Mouse (Mus musculus): ENCODE measurements around the gene Ace2. TPM values are rescaled to one million over a fixed set of nuclear protein-coding genes. Genes with fewer than 3 reads are reported as not detected.

Gene Ace2
- polyA plus RNA-seq, 1 experiment from 2014 or later = not detected

DNA sequence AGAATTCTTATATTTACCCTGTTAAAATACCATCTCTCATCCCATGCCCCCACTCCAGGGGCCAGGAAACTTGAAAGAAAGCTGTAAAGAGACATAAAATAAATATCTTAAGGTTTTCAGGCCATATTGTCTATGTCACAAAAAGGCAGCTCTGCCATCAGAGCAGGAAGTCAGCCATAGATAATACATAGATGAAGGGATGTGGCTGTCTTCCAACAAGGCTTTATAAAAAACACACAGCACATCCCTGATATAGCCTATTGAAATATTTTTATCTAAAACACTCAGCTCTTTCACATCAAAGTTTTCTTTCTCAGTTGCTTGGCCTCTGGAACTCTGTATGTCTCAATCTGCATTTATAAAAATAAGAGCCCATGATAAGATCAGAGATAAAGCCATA is 14.5 kb downstream of the Ace2 start:
- no peak for ATAC-seq (ENCODE audit: insufficient number of reproducible peaks, insufficient read depth, low FRiP score, low read depth)
- Histone ChIP-seq H3K27ac (replicated peaks in 1 of 2; ENCODE audit: control insufficient read depth in 1 of 2, insufficient read depth in 1 of 2, low read depth in 2 of 2, low read length in 2 of 2) (no peak overlapping the region), H3K4me3 (ENCODE audit: control insufficient read depth in 1 of 2, insufficient read depth in 1 of 2, low read depth in 1 of 2, low read length in 2 of 2) (no peak overlapping the region)

DNA sequence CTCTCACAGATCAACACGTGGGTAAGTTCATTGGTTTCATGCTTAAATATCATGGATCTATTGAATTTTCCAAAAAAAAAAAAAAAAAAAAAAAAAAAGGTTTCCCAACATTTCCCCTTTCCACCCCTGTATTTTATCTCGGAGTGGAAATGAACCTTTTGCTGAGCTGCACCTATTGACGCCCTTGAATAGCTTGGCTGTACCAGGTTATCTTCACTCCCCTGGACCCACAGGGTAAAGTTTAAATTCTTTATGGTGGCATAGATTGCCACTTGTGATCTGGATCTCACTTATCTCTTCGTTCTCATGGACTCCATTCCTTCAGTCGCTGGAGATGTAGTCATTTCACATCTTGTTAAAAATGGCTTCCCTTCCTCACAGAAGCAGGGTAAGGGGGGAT is 15.5 kb downstream of the Ace2 start:
- Histone ChIP-seq H3K9me3 (ENCODE audit: control insufficient read depth, low read length) (no peaks in the 10 kb centered on the region), H3K4me3 (ENCODE audit: control insufficient read depth in 1 of 2, insufficient read depth in 1 of 2, low read depth in 1 of 2, low read length in 2 of 2) (no peak overlapping the region), H3K4me2 (ENCODE audit: low read length) (no peak overlapping the region), H3K9ac (ENCODE audit: low read length) (no peak overlapping the region), H3K36me3 (ENCODE audit: control insufficient read depth, insufficient read depth, low read length) (no peaks in the 10 kb centered on the region), H3K4me1 (ENCODE audit: control insufficient read depth in 2 of 2, insufficient read depth in 2 of 2, low read length in 2 of 2) (no peaks in the 10 kb centered on the region), H3K27me3 (ENCODE audit: control insufficient read depth, insufficient read depth, low read length) (no peaks in the 10 kb centered on the region), H3K27ac (replicated peaks in 1 of 2; ENCODE audit: control insufficient read depth in 1 of 2, insufficient read depth in 1 of 2, low read depth in 2 of 2, low read length in 2 of 2) (no peak overlapping the region)
- 72% methylated on average over 5 of the region's 5 CpGs for WGBS
- no peak for ATAC-seq (ENCODE audit: insufficient number of reproducible peaks, insufficient read depth, low FRiP score, low read depth)

More for the DNA sequence above, 14.5 kb downstream of the Ace2 start:
- Histone ChIP-seq H3K4me2 (ENCODE audit: low read length) (no peak overlapping the region), H3K36me3 (ENCODE audit: control insufficient read depth, insufficient read depth, low read length) (no peaks in the 10 kb centered on the region), H3K9ac (ENCODE audit: low read length) (no peak overlapping the region), H3K4me1 (ENCODE audit: control insufficient read depth in 2 of 2, insufficient read depth in 2 of 2, low read length in 2 of 2) (no peaks in the 10 kb centered on the region), H3K27me3 (ENCODE audit: control insufficient read depth, insufficient read depth, low read length) (no peaks in the 10 kb centered on the region), H3K9me3 (ENCODE audit: control insufficient read depth, low read length) (no peaks in the 10 kb centered on the region)

DNA sequence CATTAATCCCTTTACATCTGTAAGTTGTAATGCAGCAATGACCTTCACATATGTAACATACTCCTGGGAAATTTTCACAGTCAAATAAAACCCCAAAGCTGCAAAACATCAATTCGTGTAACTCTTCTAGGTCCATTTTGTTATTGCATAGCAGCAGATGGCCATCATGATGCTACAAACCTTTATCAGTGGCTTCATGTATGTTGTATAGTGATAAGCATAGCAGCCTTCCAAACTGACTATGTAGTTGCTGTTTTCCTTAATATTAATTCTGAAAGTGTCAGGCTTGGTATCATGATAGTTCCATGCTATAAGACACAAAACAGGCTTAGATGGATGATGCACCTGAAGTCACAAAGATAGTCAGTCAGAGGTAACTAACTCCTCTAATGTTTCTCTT is 25.5 kb downstream of the Ace2 start:
- no peaks in the 10 kb centered on the region for H3K9me3 ChIP-seq (ENCODE audit: control insufficient read depth, low read length)
- H3K4me1 ChIP-seq (ENCODE audit: control insufficient read depth in 2 of 2, insufficient read depth in 2 of 2, low read length in 2 of 2) = no peaks in the 10 kb centered on the region
- H3K4me3 ChIP-seq (ENCODE audit: control insufficient read depth in 1 of 2, insufficient read depth in 1 of 2, low read depth in 1 of 2, low read length in 2 of 2) = no peak overlapping the region
- no peak overlapping the region for H3K27ac ChIP-seq (replicated peaks in 1 of 2; ENCODE audit: control insufficient read depth in 1 of 2, insufficient read depth in 1 of 2, low read depth in 2 of 2, low read length in 2 of 2)
- no peaks in the 10 kb centered on the region for H3K27me3 ChIP-seq (ENCODE audit: control insufficient read depth, insufficient read depth, low read length)
- no peak for ATAC-seq (ENCODE audit: insufficient number of reproducible peaks, insufficient read depth, low FRiP score, low read depth)
- no peaks in the 10 kb centered on the region for H3K36me3 ChIP-seq (ENCODE audit: control insufficient read depth, insufficient read depth, low read length)
- no peak overlapping the region for H3K4me2 ChIP-seq (ENCODE audit: low read length)
- no peak overlapping the region for H3K9ac ChIP-seq (ENCODE audit: low read length)
- 69% methylated on average over 1 of the region's 1 CpGs for WGBS

DNA sequence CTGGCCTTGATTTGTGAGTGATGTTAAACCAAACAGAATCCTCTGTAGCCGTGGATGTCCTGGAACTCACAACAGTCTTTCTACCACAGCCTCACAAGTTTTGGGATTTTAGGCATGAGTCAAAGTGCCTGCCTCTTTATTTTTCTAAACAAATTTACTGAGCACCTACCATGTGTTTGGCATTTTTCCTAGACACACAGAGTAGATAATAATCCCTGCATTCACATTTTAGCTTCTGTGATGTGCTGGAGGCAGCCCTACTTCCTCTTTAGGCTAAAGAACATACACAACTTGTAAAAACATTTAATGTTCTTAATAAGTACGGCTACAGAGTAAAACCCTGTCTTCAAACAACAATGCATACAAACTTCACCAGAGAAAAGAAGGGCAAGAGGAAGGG is 31.9 kb downstream of the Ace2 start:
- no peaks in the 10 kb centered on the region for H3K36me3 ChIP-seq (ENCODE audit: control insufficient read depth, insufficient read depth, low read length)
- WGBS = 67% methylated on average over 2 of the region's 2 CpGs
- H3K9me3 ChIP-seq (ENCODE audit: control insufficient read depth, low read length) = no peaks in the 10 kb centered on the region
- 0 out of 2 replicates have a peak, but pooled peaks cover 5% of the 10 kb centered on the region for H3K27me3 ChIP-seq (ENCODE audit: control insufficient read depth, insufficient read depth, low read length)
- no peak overlapping the region for H3K9ac ChIP-seq (ENCODE audit: low read length)
- no peak for ATAC-seq (ENCODE audit: insufficient number of reproducible peaks, insufficient read depth, low FRiP score, low read depth)
- H3K4me1 ChIP-seq (ENCODE audit: control insufficient read depth in 2 of 2, insufficient read depth in 2 of 2, low read length in 2 of 2) = no peaks in the 10 kb centered on the region
- no peak overlapping the region for H3K4me2 ChIP-seq (ENCODE audit: low read length)
- H3K27ac ChIP-seq (replicated peaks in 1 of 2; ENCODE audit: control insufficient read depth in 1 of 2, insufficient read depth in 1 of 2, low read depth in 2 of 2, low read length in 2 of 2) = no peak overlapping the region
- H3K4me3 ChIP-seq (ENCODE audit: control insufficient read depth in 1 of 2, insufficient read depth in 1 of 2, low read depth in 1 of 2, low read length in 2 of 2) = no peak overlapping the region

DNA sequence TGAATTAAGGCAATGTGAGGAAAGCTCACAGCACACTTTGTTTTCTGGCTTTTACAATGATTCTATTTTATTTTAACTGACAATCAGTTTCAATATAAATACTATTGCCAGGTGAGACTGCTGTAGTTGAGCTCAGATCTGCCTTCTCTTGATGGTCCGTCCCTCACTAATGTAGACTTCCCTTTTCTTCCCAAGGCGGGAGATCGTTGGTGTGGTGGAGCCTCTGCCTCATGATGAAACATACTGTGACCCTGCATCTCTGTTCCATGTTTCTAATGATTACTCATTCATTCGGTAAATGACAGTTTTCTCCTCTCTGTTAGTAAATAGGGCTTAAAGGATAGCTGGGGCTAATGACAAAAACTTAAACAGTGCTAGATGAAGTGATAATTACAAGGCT is 34.7 kb downstream of the Ace2 start:
- Histone ChIP-seq H3K27ac (replicated peaks in 1 of 2; ENCODE audit: control insufficient read depth in 1 of 2, insufficient read depth in 1 of 2, low read depth in 2 of 2, low read length in 2 of 2) (no peak overlapping the region), H3K9ac (ENCODE audit: low read length) (no peak overlapping the region), H3K9me3 (ENCODE audit: control insufficient read depth, low read length) (no peaks in the 10 kb centered on the region), H3K36me3 (ENCODE audit: control insufficient read depth, insufficient read depth, low read length) (no peaks in the 10 kb centered on the region), H3K4me3 (ENCODE audit: control insufficient read depth in 1 of 2, insufficient read depth in 1 of 2, low read depth in 1 of 2, low read length in 2 of 2) (no peak overlapping the region), H3K27me3 (ENCODE audit: control insufficient read depth, insufficient read depth, low read length) (0 out of 2 replicates have a peak, but pooled peaks cover 5% of the 10 kb centered on the region), H3K4me2 (ENCODE audit: low read length) (no peak overlapping the region), H3K4me1 (ENCODE audit: control insufficient read depth in 2 of 2, insufficient read depth in 2 of 2, low read length in 2 of 2) (no peaks in the 10 kb centered on the region)
- 79% methylated on average over 4 of the region's 4 CpGs for WGBS
- ATAC-seq (ENCODE audit: insufficient number of reproducible peaks, insufficient read depth, low FRiP score, low read depth) = no peak

DNA sequence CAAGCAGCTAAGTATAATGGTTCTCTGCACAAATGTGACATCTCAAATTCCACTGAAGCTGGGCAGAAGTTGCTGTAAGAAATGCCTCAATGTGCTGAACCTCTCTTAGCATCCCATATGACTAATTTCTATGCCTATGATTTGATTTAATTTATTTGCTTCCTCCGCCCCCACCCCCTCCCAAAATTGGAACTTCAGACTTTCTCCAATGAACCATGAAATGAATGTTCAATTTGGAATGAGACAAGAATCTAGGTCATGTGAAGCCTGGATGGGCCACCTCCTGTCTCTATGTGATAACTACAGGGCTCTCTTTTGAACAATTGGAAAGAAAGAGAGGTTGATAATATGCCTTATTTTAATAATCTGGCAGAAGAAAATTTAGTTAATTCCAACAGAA is 36.2 kb downstream of the Ace2 start:
- no peak overlapping the region for H3K4me2 ChIP-seq (ENCODE audit: low read length)
- H3K9me3 ChIP-seq (ENCODE audit: control insufficient read depth, low read length) = no peaks in the 10 kb centered on the region
- no peak overlapping the region for H3K9ac ChIP-seq (ENCODE audit: low read length)
- H3K4me3 ChIP-seq (ENCODE audit: control insufficient read depth in 1 of 2, insufficient read depth in 1 of 2, low read depth in 1 of 2, low read length in 2 of 2) = no peak overlapping the region
- H3K4me1 ChIP-seq (ENCODE audit: control insufficient read depth in 2 of 2, insufficient read depth in 2 of 2, low read length in 2 of 2) = no peaks in the 10 kb centered on the region
- H3K27ac ChIP-seq (replicated peaks in 1 of 2; ENCODE audit: control insufficient read depth in 1 of 2, insufficient read depth in 1 of 2, low read depth in 2 of 2, low read length in 2 of 2) = no peak overlapping the region
- H3K27me3 ChIP-seq (ENCODE audit: control insufficient read depth, insufficient read depth, low read length) = 0 out of 2 replicates have a peak, but pooled peaks cover 5% of the 10 kb centered on the region
- ATAC-seq (ENCODE audit: insufficient number of reproducible peaks, insufficient read depth, low FRiP score, low read depth) = no peak
- H3K36me3 ChIP-seq (ENCODE audit: control insufficient read depth, insufficient read depth, low read length) = no peaks in the 10 kb centered on the region
- WGBS = 75% methylated on average over 1 of the region's 1 CpGs

DNA sequence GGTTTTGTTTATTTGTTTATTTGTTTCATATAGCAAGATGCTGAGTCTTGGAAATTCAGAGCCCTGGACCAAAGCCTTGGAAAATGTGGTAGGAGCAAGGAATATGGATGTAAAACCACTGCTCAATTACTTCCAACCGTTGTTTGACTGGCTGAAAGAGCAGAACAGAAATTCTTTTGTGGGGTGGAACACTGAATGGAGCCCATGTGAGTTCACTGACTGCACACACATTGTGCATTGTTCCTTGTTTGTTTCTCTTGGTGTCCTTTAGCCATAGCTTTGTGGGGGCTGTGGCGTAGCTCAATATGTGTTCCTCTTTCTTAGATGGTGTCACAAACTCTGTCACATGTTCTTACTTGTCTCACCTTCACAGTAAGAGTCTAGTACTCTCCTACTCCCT is 36.6 kb downstream of the Ace2 start:
- no peak for ATAC-seq (ENCODE audit: insufficient number of reproducible peaks, insufficient read depth, low FRiP score, low read depth)
- no peaks in the 10 kb centered on the region for H3K36me3 ChIP-seq (ENCODE audit: control insufficient read depth, insufficient read depth, low read length)
- 88% methylated on average over 2 of the region's 2 CpGs for WGBS
- no peak overlapping the region for H3K4me2 ChIP-seq (ENCODE audit: low read length)
- no peak overlapping the region for H3K4me3 ChIP-seq (ENCODE audit: control insufficient read depth in 1 of 2, insufficient read depth in 1 of 2, low read depth in 1 of 2, low read length in 2 of 2)
- H3K27me3 ChIP-seq (ENCODE audit: control insufficient read depth, insufficient read depth, low read length) = 0 out of 2 replicates have a peak, but pooled peaks cover 5% of the 10 kb centered on the region
- H3K27ac ChIP-seq (replicated peaks in 1 of 2; ENCODE audit: control insufficient read depth in 1 of 2, insufficient read depth in 1 of 2, low read depth in 2 of 2, low read length in 2 of 2) = no peak overlapping the region
- H3K4me1 ChIP-seq (ENCODE audit: control insufficient read depth in 2 of 2, insufficient read depth in 2 of 2, low read length in 2 of 2) = no peaks in the 10 kb centered on the region
- no peaks in the 10 kb centered on the region for H3K9me3 ChIP-seq (ENCODE audit: control insufficient read depth, low read length)
- no peak overlapping the region for H3K9ac ChIP-seq (ENCODE audit: low read length)

DNA sequence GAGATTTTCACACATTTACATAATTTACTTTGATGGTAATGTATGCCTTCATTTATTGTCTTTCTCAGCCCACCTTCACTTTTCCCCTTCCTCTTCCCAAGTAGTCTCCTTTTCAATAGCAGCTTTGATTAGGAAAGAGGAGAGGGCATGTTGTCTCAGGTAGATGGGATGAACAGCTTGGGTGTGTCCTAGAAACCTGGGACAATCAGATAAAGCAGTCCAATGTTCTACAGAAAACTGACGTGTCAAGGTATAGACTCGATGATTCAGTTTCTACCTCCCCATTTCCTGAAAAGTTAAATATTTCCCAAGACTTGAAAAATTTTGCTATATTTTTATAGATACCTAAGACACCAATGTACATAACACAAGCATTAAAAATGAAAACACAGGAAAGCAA is 39.7 kb downstream of the Ace2 start:
- ATAC-seq (ENCODE audit: insufficient number of reproducible peaks, insufficient read depth, low FRiP score, low read depth) = no peak

More for the DNA sequence above, 39.7 kb downstream of the Ace2 start:
- WGBS = 84% methylated on average over 2 of the region's 2 CpGs
- Histone ChIP-seq H3K27ac (replicated peaks in 1 of 2; ENCODE audit: control insufficient read depth in 1 of 2, insufficient read depth in 1 of 2, low read depth in 2 of 2, low read length in 2 of 2) (no peak overlapping the region), H3K9me3 (ENCODE audit: control insufficient read depth, low read length) (no peaks in the 10 kb centered on the region), H3K4me1 (ENCODE audit: control insufficient read depth in 2 of 2, insufficient read depth in 2 of 2, low read length in 2 of 2) (no peaks in the 10 kb centered on the region), H3K36me3 (ENCODE audit: control insufficient read depth, insufficient read depth, low read length) (no peaks in the 10 kb centered on the region), H3K4me2 (ENCODE audit: low read length) (no peak overlapping the region), H3K9ac (ENCODE audit: low read length) (no peak overlapping the region), H3K4me3 (ENCODE audit: control insufficient read depth in 1 of 2, insufficient read depth in 1 of 2, low read depth in 1 of 2, low read length in 2 of 2) (no peak overlapping the region), H3K27me3 (ENCODE audit: control insufficient read depth, insufficient read depth, low read length) (0 out of 2 replicates have a peak, but pooled peaks cover 3% of the 10 kb centered on the region)

Data from heart, embryonic 14.5 days (tissue).